Mouse (Mus musculus): ENCODE results near the gene Sprr2a2.
"Not testable (repeated sequence)": the region's sequence is repeated elsewhere in the genome, so short reads cannot be mapped to it uniquely, and the experiment has no call there.

DNA sequence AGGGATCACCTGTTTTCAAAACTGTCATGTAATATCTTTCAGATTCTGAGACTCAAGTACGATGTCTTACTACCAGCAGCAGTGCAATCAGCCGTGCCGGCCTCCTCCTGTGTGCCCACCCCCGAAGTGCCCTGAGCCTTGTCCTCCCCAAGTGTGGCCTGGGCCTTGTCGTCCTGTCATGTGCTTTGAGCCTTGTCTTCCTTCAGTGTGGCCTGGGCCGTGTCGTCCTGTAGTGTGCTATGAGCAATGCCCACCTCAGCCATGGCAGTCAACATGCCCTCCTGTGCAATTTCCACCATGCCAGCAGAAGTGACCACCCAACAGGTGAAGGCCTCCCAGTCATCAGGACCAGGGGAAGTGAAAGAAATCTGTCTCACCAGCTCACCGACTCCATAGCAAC lies 3.3 kb downstream of the Sprr2a2 start:
- not testable (repeated sequence) for TF ChIP-seq CTCF (conservative IDR thresholded peaks at IDR 0.05 in 1 of 2, IDR thresholded peaks at IDR 0.05 in 1 of 2; ENCODE audit: low read depth in 2 of 2, low read length in 2 of 2); SIN3A (IDR thresholded peaks at IDR 0.05; ENCODE audit: low read length); ZMIZ1 (IDR thresholded peaks at IDR 0.05; ENCODE audit: low read depth, low read length); KAT2A (IDR thresholded peaks at IDR 0.05; ENCODE audit: insufficient replicate concordance, low read length); RAD21 (IDR thresholded peaks at IDR 0.05; ENCODE audit: low read depth, low read length)
